Mouse (Mus musculus) adrenal gland, adult 8-10 months (tissue): Measurements from ENCODE around the gene Shoc2. TPM values are rescaled to one million over a fixed set of nuclear protein-coding genes. Genes with fewer than 3 reads are reported as not detected.

Experiments
- total RNA-seq, 4 experiments: library from RNA; stranded (reverse); gene quantifications; 2 replicates each; pipeline ENCODE4 v1.2.4; 2022

The Shoc2 gene
- total RNA-seq, 4 experiments from 2014 or later = 38.1 to 46.5 (median 41.9) TPM

Other genes starting within 250 kb of the Shoc2 start
- gene Pdcd4, start 52.1 kb upstream of the Shoc2 start, total RNA-seq = 100 to 1,000 TPM in 3 of 4 experiments, 10 to 100 TPM in 1; 97.1 to 122 (median 103) TPM
- 10 to 100 TPM; 21.2 to 30.7 (median 26.0) TPM for gene Bbip1, start 321 bp downstream of the Shoc2 start, total RNA-seq
- gene Adra2a, start 99.8 kb downstream of the Shoc2 start, total RNA-seq = under 1 TPM; 0.25 to 0.56 (median 0.38) TPM